Mouse (Mus musculus) hindbrain, embryonic 11.5 days (tissue): ENCODE data around the gene Cacng1. TPM values are rescaled to one million over a fixed set of nuclear protein-coding genes. Genes with fewer than 3 reads are reported as not detected.

ENCODE experiments used
- ATAC-seq: fragments of 200-750 bp; cut with Nextera tagmentation; 2 replicates; pipeline ENCODE4 v1.8.0; 2017; ENCODE audit warnings: mild to moderate bottlenecking, moderate TSS enrichment, moderate library complexity; ENCODE audit not compliant: low FRiP score
- DNase-seq: peaks from one replicate; pipeline ENCODE4 v3.0.0-alpha.2; 2015; ENCODE audit warnings: low spot score
- H3K27ac ChIP-seq: fragments of 300-500 bp; sonication (generic); 2 replicates; pipeline ENCODE4 v1.5.1; 2014; ENCODE audit warnings: mild to moderate bottlenecking, low read depth, low read length
- H3K27me3 ChIP-seq: fragments of 300-500 bp; sonication (generic); 2 replicates; pipeline ENCODE4 v1.6.1; 2014; ENCODE audit warnings: mild to moderate bottlenecking, low read length, moderate library complexity, mixed read lengths; ENCODE audit not compliant: control insufficient read depth, insufficient read depth
- H3K36me3 ChIP-seq: fragments of 300-500 bp; sonication (generic); 2 replicates; pipeline ENCODE4 v1.6.1; 2014; ENCODE audit warnings: mild to moderate bottlenecking, low read length, moderate library complexity, mixed read lengths; ENCODE audit not compliant: control insufficient read depth, insufficient read depth
- H3K4me1 ChIP-seq: fragments of 300-500 bp; sonication (generic); replicated peaks from 2 replicates; pipeline ENCODE4 v1.6.1; 2014; ENCODE audit warnings: low read length, mixed read lengths; ENCODE audit not compliant: control insufficient read depth, insufficient read depth
- H3K4me2 ChIP-seq: fragments of 300-500 bp; sonication (generic); replicated peaks from 2 replicates; pipeline ENCODE4 v1.6.1; 2014; ENCODE audit warnings: mild to moderate bottlenecking, low read depth, low read length
- H3K4me3 ChIP-seq: fragments of 300-500 bp; sonication (generic); 2 replicates; pipeline ENCODE4 v1.5.1; 2014; ENCODE audit warnings: low read depth, low read length
- H3K9ac ChIP-seq: fragments of 300-500 bp; sonication (generic); 2 replicates; pipeline ENCODE4 v1.6.1; 2014; ENCODE audit warnings: low read depth, low read length
- H3K9me3 ChIP-seq: fragments of 300-500 bp; sonication (generic); 2 replicates; pipeline ENCODE4 v1.6.1; 2016; ENCODE audit warnings: low read length; ENCODE audit not compliant: control insufficient read depth
- WGBS: fragments of 180-500 bp; shearing (Covaris S2); extraction: QIAGEN DNeasy Blood & Tissue Kit; methylation state at CpG from one replicate; pipeline ENCODE4 v1.1.7; 2014; 5-methylcytosine and 5-hydroxymethylcytosine counted together
- polyA plus RNA-seq: library from polyadenylated mRNA; unstranded; fragments of >200 nt; fragmentation: Nextera tagmentation; extraction: Ambion mirVana; gene quantifications from 2 replicates; pipeline ENCODE4 v1.2.1, GENCODE M21; 2014

Cacng1 gene
- polyA plus RNA-seq, 1 experiment from 2014 or later: 0.36 TPM

- ATAC-seq (no peak), DNase-seq (no peak)
- 87% methylated on average over 4 of the region's 4 CpGs for WGBS
- Histone ChIP-seq H3K27me3 (no peaks in the 10 kb centered on the region), H3K36me3 (no peaks in the 10 kb centered on the region), H3K9me3 (no peaks in the 10 kb centered on the region), H3K9ac (no peak overlapping the region), H3K4me3 (no peak overlapping the region), H3K4me1 (0 out of 2 replicates have a peak, but pooled peaks cover 3% of the 10 kb centered on the region), H3K4me2 (no peak overlapping the region), H3K27ac (no peak overlapping the region)
Observed at GRCm38 (mm10) chr11:107699967-107700366, 16.4 kb downstream of the Cacng1 start.

- WGBS: 81% methylated on average over 6 of the region's 6 CpGs
- Histone ChIP-seq H3K36me3 (no peaks in the 10 kb centered on the region), H3K27ac (no peak overlapping the region), H3K4me2 (no peak overlapping the region), H3K9ac (no peak overlapping the region), H3K4me1 (no peaks in the 10 kb centered on the region), H3K9me3 (no peaks in the 10 kb centered on the region), H3K4me3 (no peak overlapping the region), H3K27me3 (no peaks in the 10 kb centered on the region)
- no peak for ATAC-seq
- DNase-seq: no peak
Observed at GRCm38 (mm10) chr11:107693338-107693737, 23.0 kb downstream of the Cacng1 start.

GRCm38 (mm10) chr11:107691569-107691968 lies 24.8 kb downstream of the Cacng1 start:
- ATAC-seq (no peak), DNase-seq (no peak)
- WGBS: 91% methylated on average over 8 of the region's 8 CpGs

GRCm38 (mm10) chr11:107688480-107688879 lies 27.8 kb downstream of the Cacng1 start:
- Histone ChIP-seq H3K27me3 (no peaks in the 10 kb centered on the region), H3K4me2 (no peak overlapping the region), H3K9ac (no peak overlapping the region), H3K4me3 (no peak overlapping the region), H3K4me1 (peaks cover 7% of the 10 kb centered on the region; the same call in 1 of the 2 replicates), H3K36me3 (peaks cover 7% of the 10 kb centered on the region; the same call in 1 of the 2 replicates), H3K9me3 (no peaks in the 10 kb centered on the region), H3K27ac (no peak overlapping the region)
- ATAC-seq (no peak), DNase-seq (no peak)
- WGBS: 97% methylated on average over 10 of the region's 10 CpGs

More at GRCm38 (mm10) chr11:107691569-107691968, 24.8 kb downstream of the Cacng1 start:
- no peak overlapping the region for H3K4me3 ChIP-seq
- H3K9ac ChIP-seq: no peak overlapping the region
- H3K4me1 ChIP-seq: no peaks in the 10 kb centered on the region
- no peak overlapping the region for H3K27ac ChIP-seq
- H3K27me3 ChIP-seq: no peaks in the 10 kb centered on the region
- H3K36me3 ChIP-seq: peaks cover 1% of the 10 kb centered on the region; the same call in 1 of the 2 replicates
- H3K4me2 ChIP-seq: no peak overlapping the region
- H3K9me3 ChIP-seq: no peaks in the 10 kb centered on the region

GRCm38 (mm10) chr11:107686290-107686689 lies 30.0 kb downstream of the Cacng1 start:
- no peak overlapping the region for H3K4me2 ChIP-seq
- peaks cover 13% of the 10 kb centered on the region for H3K4me1 ChIP-seq
- no peak for DNase-seq
- H3K36me3 ChIP-seq: peaks cover 9% of the 10 kb centered on the region; the same call in 1 of the 2 replicates
- H3K9me3 ChIP-seq: no peaks in the 10 kb centered on the region
- no peak for ATAC-seq
- no peak overlapping the region for H3K9ac ChIP-seq
- 86% methylated on average over 20 of the region's 20 CpGs for WGBS
- no peak overlapping the region for H3K27ac ChIP-seq
- no peaks in the 10 kb centered on the region for H3K27me3 ChIP-seq
- no peak overlapping the region for H3K4me3 ChIP-seq

GRCm38 (mm10) chr11:107683544-107684465 lies 32.5 kb downstream of the Cacng1 start:
- Histone ChIP-seq H3K27ac (peak overlapping the region; percentile 51; the same call in 1 of the 2 replicates), H3K4me1 (peaks cover 13% of the 10 kb centered on the region), H3K9ac (no peak overlapping the region), H3K27me3 (no peaks in the 10 kb centered on the region), H3K4me3 (no peak overlapping the region), H3K9me3 (no peaks in the 10 kb centered on the region), H3K4me2 (no peak overlapping the region), H3K36me3 (peaks cover 9% of the 10 kb centered on the region; the same call in 1 of the 2 replicates)
- no peak for ATAC-seq
- DNase-seq: peak; percentile 23
- 58% methylated on average over 19 of the region's 19 CpGs for WGBS

GRCm38 (mm10) chr11:107682694-107683355 lies 33.5 kb downstream of the Cacng1 start:
- 35% methylated on average over 9 of the region's 9 CpGs for WGBS
- Histone ChIP-seq H3K9ac (no peak overlapping the region), H3K4me3 (no peak overlapping the region), H3K27ac (peak overlapping the region; percentile 51; the same call in 1 of the 2 replicates), H3K4me2 (no peak overlapping the region), H3K36me3 (peaks cover 9% of the 10 kb centered on the region; the same call in 1 of the 2 replicates), H3K4me1 (peaks cover 13% of the 10 kb centered on the region), H3K27me3 (no peaks in the 10 kb centered on the region), H3K9me3 (no peaks in the 10 kb centered on the region)
- ATAC-seq (peak; percentile 45; the same call in 1 of the 2 replicates), DNase-seq (peak; percentile 30)

- no peak overlapping the region for H3K9ac ChIP-seq
- no peak for ATAC-seq
- no peak overlapping the region for H3K4me2 ChIP-seq
- H3K4me3 ChIP-seq: no peak overlapping the region
- H3K27ac ChIP-seq: peak overlapping the region; percentile 6; the same call in 1 of the 2 replicates
- 0 out of 2 replicates have a peak, but pooled peaks cover 2% of the 10 kb centered on the region for H3K4me1 ChIP-seq
- no peaks in the 10 kb centered on the region for H3K9me3 ChIP-seq
- 66% methylated on average over 17 of the region's 17 CpGs for WGBS
- no peak for DNase-seq
- no peaks in the 10 kb centered on the region for H3K27me3 ChIP-seq
- H3K36me3 ChIP-seq: peaks cover 4% of the 10 kb centered on the region; the same call in 1 of the 2 replicates
Observed at GRCm38 (mm10) chr11:107676207-107676940, 39.9 kb downstream of the Cacng1 start.
